Mouse (Mus musculus): ENCODE results near the gene Rp9. TPM values are rescaled to one million over a fixed set of nuclear protein-coding genes. Genes with fewer than 3 reads are reported as not detected.

Gene Rp9
- polyA plus RNA-seq, 1 experiment: 162 TPM

- no peak for TF ChIP-seq GATA1 (IDR thresholded peaks at IDR 0.05; ENCODE audit: low read length)
Measured at GRCm38 (mm10) chr9:22438826-22439225, 30.7 kb downstream of the Rp9 start.

GRCm38 (mm10) chr9:22434101-22434500, 35.4 kb downstream of the Rp9 start:
- no peak for TF ChIP-seq GATA1 (IDR thresholded peaks at IDR 0.05; ENCODE audit: low read length)

DNA sequence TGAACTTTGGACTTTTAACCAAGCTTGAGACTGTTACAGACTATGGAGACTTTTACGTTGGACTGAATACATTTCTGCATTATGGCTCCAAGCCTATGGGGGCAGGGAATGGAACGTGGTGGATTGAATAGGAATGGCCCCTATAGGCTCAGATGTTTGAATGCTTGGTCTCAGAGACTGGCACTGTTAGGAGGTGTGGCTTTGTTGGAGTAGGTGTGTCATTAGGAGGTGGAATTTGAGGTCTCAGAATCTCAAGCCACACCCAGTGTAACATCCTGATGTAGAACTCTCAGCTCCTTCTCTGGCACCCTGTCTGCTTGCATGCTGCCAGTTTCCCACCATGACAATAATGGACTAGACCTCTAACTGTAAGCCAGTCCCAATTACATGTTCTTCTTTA, 36.3 kb downstream of the Rp9 start:
- no peak for TF ChIP-seq GATA1 (IDR thresholded peaks at IDR 0.05; ENCODE audit: low read length)

GRCm38 (mm10) chr9:22430315-22430840, 39.2 kb downstream of the Rp9 start:
- TF ChIP-seq GATA1 (IDR thresholded peaks at IDR 0.05; ENCODE audit: low read length): no peak

GRCm38 (mm10) chr9:22429533-22430241, 39.9 kb downstream of the Rp9 start:
- no peak for TF ChIP-seq GATA1 (IDR thresholded peaks at IDR 0.05; ENCODE audit: low read length)

DNA sequence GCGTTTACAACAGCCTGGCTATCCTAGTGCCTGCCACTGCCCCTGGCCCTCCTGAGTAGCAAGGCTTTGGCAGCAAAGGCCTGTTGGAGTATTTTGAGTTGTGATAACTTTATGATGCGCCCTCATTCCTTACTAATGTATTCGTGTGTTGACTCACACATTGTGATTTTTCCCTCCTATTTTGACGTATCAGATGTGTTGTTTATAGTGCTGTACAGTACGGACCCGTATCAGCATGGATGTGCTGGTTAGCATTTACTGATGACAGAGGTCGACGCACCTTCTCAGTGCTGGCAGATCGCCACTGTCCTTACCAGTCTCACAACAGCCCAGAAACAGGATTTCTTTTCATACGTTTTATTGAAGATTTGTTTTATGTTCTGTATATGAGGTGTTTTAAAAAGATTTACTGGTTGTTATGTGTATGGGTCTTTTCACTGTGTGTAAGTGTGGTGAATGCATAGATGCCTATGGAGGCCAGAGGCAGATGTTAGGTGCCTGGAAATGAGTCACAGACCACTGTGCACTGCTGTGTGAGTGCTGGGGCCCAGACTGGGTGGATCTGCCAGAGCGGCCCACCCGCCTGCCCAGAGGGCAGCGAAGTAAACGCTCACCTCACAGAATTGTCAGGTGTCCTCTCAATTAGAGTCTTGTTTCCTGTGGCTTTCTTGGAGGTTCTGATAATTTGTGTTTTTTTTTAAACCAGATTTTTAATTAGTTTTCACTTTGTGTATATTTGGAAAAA, 40.7 kb downstream of the Rp9 start:
- no peak for TF ChIP-seq GATA1 (IDR thresholded peaks at IDR 0.05; ENCODE audit: low read length)

- TF ChIP-seq GATA1 (IDR thresholded peaks at IDR 0.05; ENCODE audit: low read length): no peak
Measured at GRCm38 (mm10) chr9:22428028-22428665, 41.4 kb downstream of the Rp9 start.

DNA sequence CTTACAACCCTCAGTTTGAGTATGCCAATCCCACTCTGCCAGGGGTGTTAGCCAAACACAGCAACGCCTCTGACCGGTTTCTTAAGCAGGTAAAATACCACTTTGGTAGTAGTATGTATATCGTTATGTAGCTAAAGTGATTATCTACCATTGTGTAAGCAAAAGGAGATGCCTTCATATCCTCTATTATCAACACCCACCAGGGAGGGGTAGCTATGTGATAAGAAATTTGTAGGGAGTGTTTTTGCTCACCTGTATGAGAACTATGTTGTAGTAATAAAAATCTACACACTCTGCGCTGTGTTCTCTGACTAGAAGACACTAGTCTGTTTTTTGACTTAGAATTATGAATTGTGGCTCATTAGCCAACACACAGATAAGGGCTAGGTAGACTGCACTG, 44.8 kb downstream of the Rp9 start:
- no peak for TF ChIP-seq GATA1 (IDR thresholded peaks at IDR 0.05; ENCODE audit: low read length)

GRCm38 (mm10) chr9:22424196-22424595, 45.3 kb downstream of the Rp9 start:
- TF ChIP-seq GATA1 (IDR thresholded peaks at IDR 0.05; ENCODE audit: low read length): no peak

DNA sequence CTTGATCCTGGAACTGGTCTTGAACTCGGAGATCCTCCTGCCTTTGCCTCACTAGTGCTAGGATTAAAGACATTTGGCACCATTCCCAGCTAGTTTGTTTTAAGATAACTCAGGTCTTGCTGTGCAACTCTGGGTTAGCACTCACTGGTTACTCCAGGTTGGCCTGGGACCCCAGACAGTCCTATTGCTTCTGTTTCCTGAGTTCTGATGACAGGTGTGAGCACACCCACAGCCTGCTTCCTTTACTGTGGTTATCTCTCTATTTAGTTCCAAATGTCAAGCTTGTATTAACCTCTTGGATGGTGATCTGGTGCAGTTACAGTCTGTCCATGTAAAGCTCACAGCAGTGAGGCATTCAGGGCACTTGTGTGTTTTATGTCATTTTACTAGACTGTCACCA, 46.0 kb downstream of the Rp9 start:
- TF ChIP-seq GATA1 (IDR thresholded peaks at IDR 0.05; ENCODE audit: low read length): no peak

DNA sequence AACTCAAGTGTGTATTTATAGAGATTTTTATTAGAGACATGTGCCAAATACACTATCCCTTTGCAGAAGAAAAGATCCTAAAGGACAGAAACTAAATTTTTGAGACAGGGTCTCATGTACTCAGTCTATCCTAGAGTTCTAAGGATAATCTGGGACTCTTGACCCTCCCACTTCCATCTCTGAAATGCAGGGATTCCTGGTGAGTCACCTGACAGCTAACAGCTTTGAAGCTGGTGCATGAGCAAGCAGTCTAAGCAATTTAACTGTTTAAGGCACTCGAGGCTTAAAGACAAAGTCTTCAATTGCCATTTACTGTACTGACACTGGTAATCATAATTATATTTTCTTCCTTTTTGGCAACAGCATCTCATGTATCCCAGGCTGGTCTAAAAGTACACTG, 47.0 kb downstream of the Rp9 start:
- TF ChIP-seq GATA1 (IDR thresholded peaks at IDR 0.05; ENCODE audit: low read length): no peak

GRCm38 (mm10) chr9:22420491-22420890, 49.1 kb downstream of the Rp9 start:
- TF ChIP-seq GATA1 (IDR thresholded peaks at IDR 0.05; ENCODE audit: low read length): no peak

GRCm38 (mm10) chr9:22419877-22420276, 49.7 kb downstream of the Rp9 start:
- TF ChIP-seq GATA1 (IDR thresholded peaks at IDR 0.05; ENCODE audit: low read length): no peak

GRCm38 (mm10) chr9:22417547-22417946, 52.0 kb downstream of the Rp9 start:
- TF ChIP-seq GATA1 (IDR thresholded peaks at IDR 0.05; ENCODE audit: low read length): no peak

DNA sequence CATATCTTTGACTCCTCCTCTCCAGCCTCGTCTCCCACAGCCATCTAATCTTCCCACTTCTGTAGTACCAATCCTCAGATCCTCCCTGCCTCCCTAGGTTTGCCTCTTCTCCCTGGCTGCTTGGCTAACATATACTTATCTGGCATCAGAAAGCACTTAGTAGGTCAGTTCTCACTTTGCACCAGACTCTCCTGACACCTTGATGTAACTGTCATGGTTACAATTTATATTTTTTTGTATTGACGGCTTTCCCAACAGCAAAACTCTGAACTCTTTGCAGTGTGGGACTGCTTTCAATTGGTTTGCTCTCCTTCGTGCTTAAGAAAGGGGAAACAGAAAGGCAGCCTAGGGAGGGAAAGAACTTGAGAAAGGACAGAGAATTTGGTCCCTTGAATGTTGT, 53.4 kb downstream of the Rp9 start:
- TF ChIP-seq GATA1 (IDR thresholded peaks at IDR 0.05; ENCODE audit: low read length): no peak
